Mouse (Mus musculus) neutrophil, adult 65 days (primary cell): ENCODE data around the gene Mageb16. TPM values are rescaled to one million over a fixed set of nuclear protein-coding genes. Genes with fewer than 3 reads are reported as not detected.

ENCODE experiments used
- total RNA-seq: library from RNA; stranded (reverse); gene quantifications from 2 replicates; pipeline ENCODE4 v1.2.4, GENCODE M21; 2023

Mageb16 gene
- total RNA-seq: not detected in 2 replicates

DNA sequence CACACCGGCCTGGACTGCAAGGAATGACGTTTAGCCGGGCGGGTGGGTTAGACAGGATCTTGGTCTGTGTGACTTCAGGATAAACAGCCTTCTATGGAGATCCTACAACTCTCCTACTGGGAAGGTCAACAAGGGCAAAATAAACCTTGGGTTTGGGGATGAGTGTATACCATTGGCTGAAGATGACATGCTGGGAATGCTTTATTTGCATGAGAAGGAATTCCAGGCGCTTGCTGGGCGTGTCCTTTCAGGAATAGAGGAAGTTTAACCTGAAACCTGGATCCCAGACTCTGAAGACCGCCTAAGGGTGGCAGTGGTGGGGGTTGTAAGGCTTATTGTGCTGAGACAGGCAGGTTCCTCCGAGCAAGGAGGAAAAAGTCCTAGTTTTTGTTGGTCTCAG is at the start of gene Mageb16:
Mageb16 (minus strand) TSS at position 25 of the 400 bp plus-strand sequence.

Other genes starting within 250 kb of the Mageb16 start
- not detected in 2 replicates for gene Gm7173, start 154.2 kb downstream of the Mageb16 start, total RNA-seq